Mouse (Mus musculus) kidney, embryonic 15.5 days (tissue): ENCODE measurements at regions not wholly inside any gene's neighbourhood (a gene's known extent, or its start where the extent isn't known, plus 50 kb on each side); places are given as distances from the start of the nearest gene placed in this dataset.

Experiments
- ATAC-seq: fragments of 200-750 bp; cut with Nextera tagmentation; replicated peaks from 2 replicates; pipeline ENCODE4 v1.8.0; 2017; ENCODE audit warnings: moderate TSS enrichment; ENCODE audit not compliant: low FRiP score
- H3K27ac ChIP-seq: fragments of 300-500 bp; sonication (generic); 2 replicates; pipeline ENCODE4 v1.5.1; 2015; ENCODE audit warnings: mild to moderate bottlenecking, inconsistent platforms
- H3K27me3 ChIP-seq: fragments of 300-500 bp; sonication (generic); 2 replicates; pipeline ENCODE4 v1.6.1; 2015; ENCODE audit warnings: inconsistent platforms
- H3K36me3 ChIP-seq: fragments of 300-500 bp; sonication (generic); 2 replicates; pipeline ENCODE4 v1.6.1; 2015; ENCODE audit warnings: inconsistent platforms
- H3K4me1 ChIP-seq: fragments of 300-500 bp; sonication (generic); 2 replicates; pipeline ENCODE4 v1.6.1; 2015; ENCODE audit warnings: inconsistent platforms
- H3K4me2 ChIP-seq: fragments of 300-500 bp; sonication (generic); 2 replicates; pipeline ENCODE4 v1.6.1; 2015; ENCODE audit warnings: moderate library complexity, mild to moderate bottlenecking, inconsistent platforms
- H3K4me3 ChIP-seq: fragments of 300-500 bp; sonication (generic); replicated peaks from 2 replicates; pipeline ENCODE4 v1.5.1; 2015; ENCODE audit warnings: mild to moderate bottlenecking, inconsistent platforms
- H3K9ac ChIP-seq: fragments of 300-500 bp; sonication (generic); 2 replicates; pipeline ENCODE4 v1.6.1; 2015; ENCODE audit warnings: mild to moderate bottlenecking, inconsistent platforms
- H3K9me3 ChIP-seq: fragments of 300-500 bp; sonication (generic); replicated peaks from 2 replicates; pipeline ENCODE4 v1.6.1; 2016; ENCODE audit warnings: inconsistent platforms
- WGBS: fragments of 180-500 bp; shearing (Covaris S2); methylation state at CpG from one replicate; pipeline ENCODE4 v1.1.7; 2015; ENCODE audit warnings: mixed read lengths; 5-methylcytosine and 5-hydroxymethylcytosine counted together

- H3K4me3 ChIP-seq: peak overlapping the region; percentile 97
- H3K9me3 ChIP-seq: no peaks in the 10 kb centered on the region
- WGBS: under 1% methylated on average over 109 of the region's 127 CpGs
- H3K4me2 ChIP-seq: peak overlapping the region; percentile 88
- H3K27me3 ChIP-seq: 0 out of 2 replicates have a peak, but pooled peaks cover 1% of the 10 kb centered on the region
- peak overlapping the region; percentile 91 for H3K9ac ChIP-seq
- H3K4me1 ChIP-seq: peaks cover 32% of the 10 kb centered on the region
- H3K27ac ChIP-seq: peak overlapping the region; percentile 95
- ATAC-seq: no peak
- H3K36me3 ChIP-seq: no peaks in the 10 kb centered on the region
These were observed 155.4 kb upstream of the Smim15 start for GRCm38 (mm10) chr13:107888571-107889451.

GRCm38 (mm10) chr13:107888231-107888555, 156.1 kb upstream of the Smim15 start:
- under 1% methylated on average over 9 of the region's 9 CpGs for WGBS
- peak overlapping the region; percentile 95 for H3K27ac ChIP-seq
- H3K9ac ChIP-seq: peak overlapping the region; percentile 91
- H3K4me2 ChIP-seq: peak overlapping the region; percentile 88
- H3K4me1 ChIP-seq: peaks cover 34% of the 10 kb centered on the region
- H3K27me3 ChIP-seq: no peaks in the 10 kb centered on the region
- no peak for ATAC-seq
- no peaks in the 10 kb centered on the region for H3K36me3 ChIP-seq
- H3K4me3 ChIP-seq: peak overlapping the region; percentile 97
- no peaks in the 10 kb centered on the region for H3K9me3 ChIP-seq

- ATAC-seq: peak; percentile 1; the same call in 1 of the 2 replicates
- peak overlapping the region; percentile 95 for H3K27ac ChIP-seq
- no peaks in the 10 kb centered on the region for H3K27me3 ChIP-seq
- peaks cover 36% of the 10 kb centered on the region for H3K4me1 ChIP-seq
- peak overlapping the region; percentile 88 for H3K4me2 ChIP-seq
- 2% methylated on average over 14 of the region's 16 CpGs for WGBS
- no peaks in the 10 kb centered on the region for H3K9me3 ChIP-seq
- peak overlapping the region; percentile 97 for H3K4me3 ChIP-seq
- H3K36me3 ChIP-seq: no peaks in the 10 kb centered on the region
- H3K9ac ChIP-seq: peak overlapping the region; percentile 91
These were observed 156.6 kb upstream of the Smim15 start for GRCm38 (mm10) chr13:107887366-107888230.

GRCm38 (mm10) chr13:107884836-107885235, 159.4 kb upstream of the Smim15 start:
- Histone ChIP-seq H3K4me2 (no peak overlapping the region), H3K27ac (no peak overlapping the region), H3K4me3 (no peak overlapping the region), H3K9me3 (no peaks in the 10 kb centered on the region), H3K27me3 (no peaks in the 10 kb centered on the region), H3K9ac (no peak overlapping the region), H3K4me1 (peaks cover 36% of the 10 kb centered on the region), H3K36me3 (no peaks in the 10 kb centered on the region)
- WGBS: 80% methylated on average over 3 of the region's 3 CpGs
- no peak for ATAC-seq

GRCm38 (mm10) chr13:107882337-107882736, 161.9 kb upstream of the Smim15 start:
- no peaks in the 10 kb centered on the region for H3K36me3 ChIP-seq
- no peak overlapping the region for H3K4me2 ChIP-seq
- no peaks in the 10 kb centered on the region for H3K9me3 ChIP-seq
- H3K4me3 ChIP-seq: no peak overlapping the region
- 65% methylated on average over 5 of the region's 5 CpGs for WGBS
- peaks cover 39% of the 10 kb centered on the region for H3K4me1 ChIP-seq
- H3K27me3 ChIP-seq: no peaks in the 10 kb centered on the region
- H3K9ac ChIP-seq: no peak overlapping the region
- H3K27ac ChIP-seq: no peak overlapping the region
- ATAC-seq: no peak

- Histone ChIP-seq H3K36me3 (no peaks in the 10 kb centered on the region), H3K4me1 (peaks cover 29% of the 10 kb centered on the region), H3K27me3 (no peaks in the 10 kb centered on the region), H3K4me3 (no peak overlapping the region), H3K9me3 (no peaks in the 10 kb centered on the region), H3K4me2 (no peak overlapping the region), H3K9ac (no peak overlapping the region), H3K27ac (no peak overlapping the region)
- ATAC-seq: no peak
- 95% methylated on average over 2 of the region's 2 CpGs for WGBS
These were observed 163.7 kb upstream of the Smim15 start for GRCm38 (mm10) chr13:107880551-107880950.

- H3K4me3 ChIP-seq: no peak overlapping the region
- WGBS: 63% methylated on average over 6 of the region's 8 CpGs
- no peak overlapping the region for H3K9ac ChIP-seq
- no peaks in the 10 kb centered on the region for H3K27me3 ChIP-seq
- H3K9me3 ChIP-seq: no peaks in the 10 kb centered on the region
- ATAC-seq: peak; percentile 70; the same call in 1 of the 2 replicates
- no peak overlapping the region for H3K4me2 ChIP-seq
- no peaks in the 10 kb centered on the region for H3K36me3 ChIP-seq
- H3K27ac ChIP-seq: no peak overlapping the region
- peaks cover 24% of the 10 kb centered on the region for H3K4me1 ChIP-seq
These were observed 164.7 kb upstream of the Smim15 start for GRCm38 (mm10) chr13:107879535-107879934.

- Histone ChIP-seq H3K27me3 (no peaks in the 10 kb centered on the region), H3K9ac (no peak overlapping the region), H3K4me2 (no peak overlapping the region), H3K36me3 (no peaks in the 10 kb centered on the region), H3K27ac (no peak overlapping the region), H3K4me3 (no peak overlapping the region), H3K4me1 (peaks cover 19% of the 10 kb centered on the region), H3K9me3 (no peaks in the 10 kb centered on the region)
- WGBS: 84% methylated on average over 3 of the region's 3 CpGs
- ATAC-seq: no peak
These were observed 165.3 kb upstream of the Smim15 start for GRCm38 (mm10) chr13:107878980-107879379.

GRCm38 (mm10) chr13:107873244-107873667, 171.0 kb upstream of the Smim15 start:
- Histone ChIP-seq H3K4me3 (no peak overlapping the region), H3K9ac (no peak overlapping the region), H3K9me3 (no peaks in the 10 kb centered on the region), H3K27ac (no peak overlapping the region), H3K36me3 (0 out of 2 replicates have a peak, but pooled peaks cover 3% of the 10 kb centered on the region), H3K4me1 (peaks cover 28% of the 10 kb centered on the region), H3K4me2 (no peak overlapping the region), H3K27me3 (no peaks in the 10 kb centered on the region)
- ATAC-seq: no peak
- 58% methylated on average over 2 of the region's 2 CpGs for WGBS

GRCm38 (mm10) chr13:107872574-107872973, 171.7 kb upstream of the Smim15 start:
- no peaks in the 10 kb centered on the region for H3K27me3 ChIP-seq
- whole genome bisulfite sequencing: 67% methylated on average over 8 of the region's 8 CpGs
- no peak overlapping the region for H3K4me2 ChIP-seq

GRCm38 (mm10) chr13:107872137-107872536, 172.1 kb upstream of the Smim15 start:
- Histone ChIP-seq H3K4me2 (no peak overlapping the region), H3K9ac (no peak overlapping the region), H3K36me3 (0 out of 2 replicates have a peak, but pooled peaks cover 3% of the 10 kb centered on the region), H3K27ac (no peak overlapping the region), H3K4me1 (peaks cover 30% of the 10 kb centered on the region), H3K9me3 (no peaks in the 10 kb centered on the region), H3K27me3 (no peaks in the 10 kb centered on the region), H3K4me3 (no peak overlapping the region)
- 40% methylated on average over 10 of the region's 10 CpGs for WGBS
- peak; percentile 86 for ATAC-seq

More at GRCm38 (mm10) chr13:107872574-107872973, 171.7 kb upstream of the Smim15 start:
- Histone ChIP-seq H3K9ac (no peak overlapping the region), H3K27ac (no peak overlapping the region), H3K9me3 (no peaks in the 10 kb centered on the region), H3K4me1 (peaks cover 30% of the 10 kb centered on the region), H3K4me3 (no peak overlapping the region), H3K36me3 (0 out of 2 replicates have a peak, but pooled peaks cover 3% of the 10 kb centered on the region)
- ATAC-seq: peak; percentile 57; the same call in 1 of the 2 replicates

GRCm38 (mm10) chr13:107868906-107869305, 175.3 kb upstream of the Smim15 start:
- Histone ChIP-seq H3K4me2 (no peak overlapping the region), H3K9ac (no peak overlapping the region), H3K36me3 (0 out of 2 replicates have a peak, but pooled peaks cover 3% of the 10 kb centered on the region), H3K27me3 (no peaks in the 10 kb centered on the region), H3K27ac (no peak overlapping the region), H3K9me3 (no peaks in the 10 kb centered on the region), H3K4me3 (no peak overlapping the region), H3K4me1 (peaks cover 43% of the 10 kb centered on the region)
- ATAC-seq: no peak
- 79% methylated on average over 7 of the region's 7 CpGs for WGBS
